Mouse (Mus musculus) myocyte (in vitro differentiated cells): ENCODE measurements at regions not wholly inside any gene's neighbourhood (a gene's known extent, or its start where the extent isn't known, plus 50 kb on each side); places are given as distances from the start of the nearest gene placed in this dataset.
"Not testable (repeated sequence)": the region's sequence is repeated elsewhere in the genome, so short reads cannot be mapped to it uniquely, and the experiment has no call there.

Source experiments
- H3K27me3 ChIP-seq: one replicate; pipeline ENCODE4 v1.6.1; 2011; ENCODE audit not compliant: control insufficient read depth, insufficient read depth, insufficient read length
- H3K36me3 ChIP-seq: one replicate; pipeline ENCODE4 v1.6.1; 2011; ENCODE audit not compliant: control insufficient read depth, insufficient read depth
- H3K4me2 ChIP-seq: one replicate; pipeline ENCODE4 v1.6.1; 2011; ENCODE audit warnings: low read depth, control low read depth
- H3K4me3 ChIP-seq: one replicate; pipeline ENCODE4 v1.5.1; 2011; ENCODE audit warnings: mild to moderate bottlenecking, control low read depth, moderate library complexity
- H3K79me2 ChIP-seq: one replicate; pipeline ENCODE4 v1.6.1; 2011; ENCODE audit not compliant: control insufficient read depth, insufficient read depth
- H3ac ChIP-seq: one replicate; pipeline ENCODE4 v1.6.1; 2011; ENCODE audit not compliant: control insufficient read depth, insufficient read length
- CEBPB ChIP-seq: IDR thresholded peaks from 2 replicates; pipeline ENCODE4 v1.6.1; 2011; ENCODE audit warnings: mild to moderate bottlenecking, moderate library complexity; ENCODE audit not compliant: poor library complexity, insufficient read depth, severe bottlenecking
- E2F4 ChIP-seq: IDR thresholded peaks from one replicate; pipeline ENCODE4 v1.6.1; 2011; ENCODE audit warnings: mild to moderate bottlenecking, control low read depth, moderate library complexity; ENCODE audit not compliant: insufficient read depth
- MAX ChIP-seq: IDR thresholded peaks from one replicate; pipeline ENCODE4 v1.6.1; 2011; ENCODE audit warnings: low read depth, mild to moderate bottlenecking, control low read depth
- MYOD1 ChIP-seq, 3 experiments: IDR thresholded peaks; one replicate each; pipeline ENCODE4 v1.6.1; 2011; ENCODE audit warnings: control low read depth in 2 of 3, low read depth in 2 of 3, mild to moderate bottlenecking in 2 of 3, moderate library complexity in 1 of 3; ENCODE audit not compliant: insufficient read length in 2 of 3, control insufficient read depth in 1 of 3
- MYOG ChIP-seq, 3 experiments: IDR thresholded peaks; one replicate each; pipeline ENCODE4 v1.6.1; 2011; ENCODE audit warnings: control low read depth in 2 of 3, low read depth in 2 of 3, mild to moderate bottlenecking in 2 of 3; ENCODE audit not compliant: insufficient read length in 2 of 3, control insufficient read depth in 1 of 3, insufficient read depth in 1 of 3
- POLR2A ChIP-seq: IDR thresholded peaks from one replicate; pipeline ENCODE4 v1.6.1; 2011; ENCODE audit warnings: low read depth, mild to moderate bottlenecking, control low read depth, moderate library complexity; ENCODE audit not compliant: insufficient read length
- POLR2AphosphoS2 ChIP-seq: IDR thresholded peaks from one replicate; pipeline ENCODE4 v1.6.1; 2011; ENCODE audit warnings: low read depth, control low read depth; ENCODE audit not compliant: insufficient read length
- REST ChIP-seq: IDR thresholded peaks from one replicate; pipeline ENCODE4 v1.6.1; 2011; ENCODE audit warnings: mild to moderate bottlenecking, control low read depth, moderate library complexity; ENCODE audit not compliant: insufficient read depth, insufficient read length
- SRF ChIP-seq: IDR thresholded peaks from one replicate; pipeline ENCODE4 v1.6.1; 2011; ENCODE audit warnings: low read depth; ENCODE audit not compliant: control insufficient read depth, insufficient read length
- TCF12 ChIP-seq: IDR thresholded peaks from one replicate; pipeline ENCODE4 v1.6.1; 2011; ENCODE audit warnings: mild to moderate bottlenecking, control low read depth; ENCODE audit not compliant: poor library complexity, insufficient read depth, severe bottlenecking
- TCF3 ChIP-seq: IDR thresholded peaks from one replicate; pipeline ENCODE4 v1.6.1; 2011; ENCODE audit warnings: low read depth, control low read depth; ENCODE audit not compliant: insufficient read length
- USF1 ChIP-seq: IDR thresholded peaks from one replicate; pipeline ENCODE4 v1.6.1; 2011; ENCODE audit warnings: low read depth, mild to moderate bottlenecking, control low read depth, moderate library complexity

GRCm38 (mm10) chr5:67487965-67488409 is 59.9 kb upstream of the Bend4 start:
- Histone ChIP-seq H3K4me2 (no peak overlapping the region), H3K27me3 (no peaks in the 10 kb centered on the region), H3K36me3 (no peaks in the 10 kb centered on the region), H3ac (no peak overlapping the region), H3K4me3 (no peak overlapping the region), H3K79me2 (no peaks in the 10 kb centered on the region)
- no peak for TF ChIP-seq CEBPB
- TF ChIP-seq MAX, result no peak
- TF ChIP-seq POLR2AphosphoS2, result no peak
- TF ChIP-seq MYOG (IDR thresholded peaks at IDR 0.05; ENCODE audit: control insufficient read depth in 1 of 3, insufficient read depth in 1 of 3, insufficient read length in 2 of 3, low read depth in 2 of 3), result no peak
- no peak for TF ChIP-seq REST
- TF ChIP-seq TCF3, result no peak
- no peak for TF ChIP-seq E2F4
- TF ChIP-seq MYOD1 (IDR thresholded peaks at IDR 0.05; ENCODE audit: control insufficient read depth in 1 of 3, insufficient read length in 2 of 3, low read depth in 2 of 3), result no peak
- TF ChIP-seq POLR2A, result no peak
- TF ChIP-seq TCF12, result no peak
- no peak for TF ChIP-seq SRF
- TF ChIP-seq USF1, result no peak

- H3K79me2 ChIP-seq, H3K27me3 ChIP-seq, H3K4me3 ChIP-seq, H3K36me3 ChIP-seq, H3K4me2 ChIP-seq, H3ac ChIP-seq: not testable (repeated sequence)
Observed at GRCm38 (mm10) chr5:67490709-67491108, 62.6 kb upstream of the Bend4 start.

GRCm38 (mm10) chr5:67492893-67493302 is 64.8 kb upstream of the Bend4 start:
- Histone ChIP-seq H3K4me2 (no peak overlapping the region), H3K4me3 (no peak overlapping the region), H3ac (no peak overlapping the region), H3K36me3 (no peaks in the 10 kb centered on the region), H3K79me2 (no peaks in the 10 kb centered on the region), H3K27me3 (no peaks in the 10 kb centered on the region)
- no peak for TF ChIP-seq CEBPB
- no peak for TF ChIP-seq SRF
- TF ChIP-seq USF1, result no peak
- TF ChIP-seq TCF3, result no peak

GRCm38 (mm10) chr5:67496710-67497109 is 68.6 kb upstream of the Bend4 start:
- TF ChIP-seq SRF (no peak), MYOG (IDR thresholded peaks at IDR 0.05; ENCODE audit: control insufficient read depth in 1 of 3, insufficient read depth in 1 of 3, insufficient read length in 2 of 3, low read depth in 2 of 3) (no peak), TCF3 (no peak), POLR2AphosphoS2 (no peak), USF1 (no peak), MAX (no peak), CEBPB (no peak), E2F4 (no peak), TCF12 (no peak), MYOD1 (IDR thresholded peaks at IDR 0.05; ENCODE audit: control insufficient read depth in 1 of 3, insufficient read length in 2 of 3, low read depth in 2 of 3) (no peak), POLR2A (no peak), REST (no peak)
- no peaks in the 10 kb centered on the region for H3K79me2 ChIP-seq
- H3K36me3 ChIP-seq, result no peaks in the 10 kb centered on the region
- no peak overlapping the region for H3ac ChIP-seq
- H3K27me3 ChIP-seq, result no peaks in the 10 kb centered on the region
- no peak overlapping the region for H3K4me3 ChIP-seq
- no peak overlapping the region for H3K4me2 ChIP-seq

GRCm38 (mm10) chr5:67520251-67520650 is 87.4 kb upstream of the Shisa3 start:
- no peak overlapping the region for H3ac ChIP-seq
- H3K27me3 ChIP-seq, result no peaks in the 10 kb centered on the region
- H3K4me2 ChIP-seq, result no peak overlapping the region
- no peaks in the 10 kb centered on the region for H3K36me3 ChIP-seq
- no peak overlapping the region for H3K4me3 ChIP-seq
- H3K79me2 ChIP-seq, result no peaks in the 10 kb centered on the region
- TF ChIP-seq TCF3, result no peak
- no peak for TF ChIP-seq MYOD1 (IDR thresholded peaks at IDR 0.05; ENCODE audit: control insufficient read depth in 1 of 3, insufficient read length in 2 of 3, low read depth in 2 of 3)
- no peak for TF ChIP-seq REST
- no peak for TF ChIP-seq E2F4
- no peak for TF ChIP-seq USF1
- TF ChIP-seq MAX, result no peak
- TF ChIP-seq SRF, result no peak
- no peak for TF ChIP-seq POLR2AphosphoS2
- no peak for TF ChIP-seq POLR2A
